Mouse (Mus musculus) midbrain, embryonic 13.5 days (tissue): ENCODE measurements around the gene Tuba1b. TPM values are rescaled to one million over a fixed set of nuclear protein-coding genes. Genes with fewer than 3 reads are reported as not detected.

Source experiments
- polyA plus RNA-seq: library from polyadenylated mRNA; unstranded; fragments of >200 nt; fragmentation: Nextera tagmentation; extraction: Ambion mirVana; gene quantifications from 2 replicates; pipeline ENCODE4 v1.2.1, GENCODE M21; 2015

Tuba1b gene
- polyA plus RNA-seq, 1 experiment from 2014 or later = 1,231 TPM

Other genes with a start within 250 kb of the Tuba1b start
- 2.6 and 3.2 TPM in 2 replicates for gene Ccdc65, start 226.4 kb downstream of the Tuba1b start, polyA plus RNA-seq
- gene Fkbp11, start 206.4 kb downstream of the Tuba1b start, polyA plus RNA-seq = 3.5 and 4.1 TPM in 2 replicates
- 57.5 and 66.0 TPM in 2 replicates for gene Arf3, start 171.4 kb downstream of the Tuba1b start, polyA plus RNA-seq
- 0.24 TPM in 1 of 2 replicates, not detected in the other for gene Wnt10b, start 156.4 kb downstream of the Tuba1b start, polyA plus RNA-seq
- gene Wnt1, start 144.7 kb downstream of the Tuba1b start, polyA plus RNA-seq = 4.0 and 8.6 TPM in 2 replicates
- 0.50 and 1.2 TPM in 2 replicates for gene Ddn, start 125.1 kb downstream of the Tuba1b start, polyA plus RNA-seq
- gene Prkag1, start 103.0 kb downstream of the Tuba1b start, polyA plus RNA-seq = 83.3 and 89.9 TPM in 2 replicates
- gene Kmt2d, start 63.4 kb downstream of the Tuba1b start, polyA plus RNA-seq = 13.1 and 13.9 TPM in 2 replicates
- 33.0 and 33.9 TPM in 2 replicates for gene Rhebl1, start 40.0 kb downstream of the Tuba1b start, polyA plus RNA-seq
- 0.48 and 0.82 TPM in 2 replicates for gene Dhh, start 36.0 kb downstream of the Tuba1b start, polyA plus RNA-seq
- gene Lmbr1l, start 16.3 kb downstream of the Tuba1b start, polyA plus RNA-seq = 40.7 and 50.1 TPM in 2 replicates
- gene Gm49450, start 19.0 kb upstream of the Tuba1b start, polyA plus RNA-seq = not detected in 2 replicates
- 15,883 and 15,999 TPM in 2 replicates for gene Tuba1a, start 19.1 kb upstream of the Tuba1b start, polyA plus RNA-seq
- 37.3 and 41.4 TPM in 2 replicates for gene Tuba1c, start 95.3 kb upstream of the Tuba1b start, polyA plus RNA-seq
- gene Prph, start 120.6 kb upstream of the Tuba1b start, polyA plus RNA-seq = 7.5 and 8.2 TPM in 2 replicates
- 13.3 and 14.6 TPM in 2 replicates for gene Troap, start 140.0 kb upstream of the Tuba1b start, polyA plus RNA-seq
- gene C1ql4, start 153.3 kb upstream of the Tuba1b start, polyA plus RNA-seq = 10.1 and 13.7 TPM in 2 replicates
- 1.7 and 1.8 TPM in 2 replicates for gene Dnajc22, start 158.6 kb upstream of the Tuba1b start, polyA plus RNA-seq
- gene Spats2, start 191.4 kb upstream of the Tuba1b start, polyA plus RNA-seq = 40.6 and 45.7 TPM in 2 replicates